Mouse (Mus musculus): Measurements from ENCODE around the gene Fzd7. TPM values are rescaled to one million over a fixed set of nuclear protein-coding genes. Genes with fewer than 3 reads are reported as not detected.
A peak's percentile ranks its signal among the peaks of the same experiment; 100 is the strongest.

Gene Fzd7
- polyA plus RNA-seq (2014; fragmentation: Nextera tagmentation; extraction: Ambion mirVana) = 10.8 and 11.5 TPM in 2 replicates

DNA sequence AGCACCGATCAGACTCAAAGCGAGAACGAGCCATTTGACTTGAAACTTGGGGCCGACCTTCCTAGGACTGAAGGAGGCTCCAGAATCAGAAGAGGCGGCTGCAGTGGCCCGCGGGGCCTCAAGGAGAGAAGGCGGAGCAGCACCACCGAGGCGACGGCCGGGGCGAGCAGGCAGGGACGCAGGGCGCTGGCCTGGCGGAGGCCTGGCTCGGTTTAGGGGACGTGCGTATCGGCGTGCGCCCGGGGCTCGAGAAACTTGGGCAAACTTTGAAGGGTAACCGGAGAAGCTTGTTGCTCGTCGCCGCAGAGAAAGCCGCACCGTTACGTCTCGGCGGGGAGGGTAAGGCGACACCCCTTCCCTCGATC is at the start of gene Fzd7:
Gene Fzd7, plus strand, starts transcription at position 94 of the 365 bp plus-strand sequence.
- peak within 1 kb of the TSS; percentile 75 for H3K9ac ChIP-seq (ENCODE audit: low read length)
- no peaks in the 10 kb centered on the region for H3K9me3 ChIP-seq (ENCODE audit: control insufficient read depth, low read length)
- H3K36me3 ChIP-seq (ENCODE audit: control insufficient read depth, insufficient read depth, low read length) = 0 out of 2 replicates have a peak, but pooled peaks cover 6% of the 10 kb centered on the region
- ATAC-seq (replicated peaks; ENCODE audit: low FRiP score, low TSS enrichment, low read depth) (peak; percentile 36), DNase-seq (ENCODE audit: low spot score) (peak; percentile 92)
- H3K4me1 ChIP-seq (replicated peaks; ENCODE audit: control insufficient read depth, insufficient read depth, low read length) = peaks cover 36% of the 10 kb centered on the region
- H3K4me3 ChIP-seq (ENCODE audit: low read depth, low read length) = peak within 1 kb of the TSS; percentile 72
- H3K27ac ChIP-seq (ENCODE audit: low read depth) = peak within 1 kb of the TSS; percentile 96
- H3K27me3 ChIP-seq (replicated peaks; ENCODE audit: control insufficient read depth, insufficient read depth, low read length) = no peaks in the 10 kb centered on the region
- WGBS = 0% methylated on average over 35 of the region's 35 CpGs
- peak within 1 kb of the TSS; percentile 74 for H3K4me2 ChIP-seq (ENCODE audit: low read length)

DNA sequence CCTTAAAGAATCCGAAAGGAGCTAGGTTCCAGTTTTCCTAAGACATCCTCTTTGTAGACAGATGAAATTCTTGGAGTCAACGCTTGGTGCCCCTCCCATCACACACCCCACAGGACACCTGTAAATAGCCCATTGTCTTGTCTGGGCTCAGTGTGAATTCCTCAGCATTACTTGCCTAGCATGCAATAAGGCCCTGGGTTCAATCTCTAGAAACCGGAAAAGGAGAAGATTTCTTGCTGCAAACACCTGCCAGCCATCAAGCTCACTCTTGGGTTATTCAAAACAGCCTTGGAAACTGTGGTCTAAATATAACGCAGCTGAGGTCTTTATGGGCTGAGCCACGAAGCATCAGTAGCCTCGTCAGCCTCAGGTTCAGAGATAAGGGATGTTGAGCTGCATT is 48.9 kb upstream of the Fzd7 start:
- 63% methylated on average over 6 of the region's 6 CpGs for WGBS
- H3K9ac ChIP-seq (ENCODE audit: low read length) = no peak overlapping the region
- H3K4me1 ChIP-seq (replicated peaks; ENCODE audit: control insufficient read depth, insufficient read depth, low read length) = peaks cover 11% of the 10 kb centered on the region
- no peak overlapping the region for H3K4me3 ChIP-seq (ENCODE audit: low read depth, low read length)
- no peak overlapping the region for H3K27ac ChIP-seq (ENCODE audit: low read depth)
- no peaks in the 10 kb centered on the region for H3K9me3 ChIP-seq (ENCODE audit: control insufficient read depth, low read length)
- H3K4me2 ChIP-seq (ENCODE audit: low read length) = no peak overlapping the region
- no peaks in the 10 kb centered on the region for H3K27me3 ChIP-seq (replicated peaks; ENCODE audit: control insufficient read depth, insufficient read depth, low read length)
- H3K36me3 ChIP-seq (ENCODE audit: control insufficient read depth, insufficient read depth, low read length) = no peaks in the 10 kb centered on the region
- DNase-seq (ENCODE audit: low spot score) (no peak), ATAC-seq (replicated peaks; ENCODE audit: low FRiP score, low TSS enrichment, low read depth) (no peak)

DNA sequence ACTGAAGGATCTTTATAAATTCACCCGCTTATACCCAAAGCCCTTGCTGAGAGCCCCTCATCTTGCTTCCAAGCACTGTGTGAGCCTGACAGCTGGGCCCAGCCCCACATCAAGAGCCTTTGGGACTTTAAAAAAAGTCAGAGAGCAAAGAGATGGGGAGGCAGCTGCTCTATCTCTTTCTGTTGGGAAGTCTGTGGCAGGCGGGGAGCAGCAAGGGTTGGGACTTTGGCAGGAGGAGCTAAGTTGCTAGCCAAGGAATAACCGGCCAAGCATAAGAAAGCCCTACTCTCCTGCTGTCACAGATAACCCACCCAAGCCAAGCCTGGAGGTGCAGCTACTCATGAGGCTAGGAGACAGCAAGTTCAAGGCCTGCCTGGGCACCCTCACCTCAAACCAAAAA is 48.2 kb upstream of the Fzd7 start:
- 49% methylated on average over 3 of the region's 3 CpGs for WGBS
- DNase-seq (ENCODE audit: low spot score) = no peak

DNA sequence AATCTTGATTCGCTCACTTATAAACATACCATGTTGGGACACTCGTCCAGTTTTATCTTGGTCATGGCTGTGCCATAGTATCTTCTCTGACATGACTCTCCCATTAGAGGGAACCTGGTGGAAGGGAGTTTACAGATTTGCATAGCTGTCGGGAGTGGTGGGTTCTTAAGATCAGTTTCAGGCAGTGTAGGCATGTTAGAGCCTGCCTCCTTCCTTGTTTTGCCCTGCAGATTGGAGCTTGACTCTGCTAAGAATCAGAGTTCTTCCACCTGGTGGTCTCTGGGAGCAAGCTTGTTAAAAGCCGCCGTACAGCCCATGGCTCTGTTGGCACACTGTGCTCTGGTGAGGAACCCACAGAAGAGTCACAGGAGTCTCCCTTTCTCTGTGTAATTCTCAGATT is 47.0 kb upstream of the Fzd7 start:
- no peak overlapping the region for H3K4me3 ChIP-seq (ENCODE audit: low read depth, low read length)
- H3K9ac ChIP-seq (ENCODE audit: low read length) = no peak overlapping the region
- ATAC-seq (replicated peaks; ENCODE audit: low FRiP score, low TSS enrichment, low read depth) = no peak
- no peak overlapping the region for H3K27ac ChIP-seq (ENCODE audit: low read depth)
- peaks cover 14% of the 10 kb centered on the region for H3K4me1 ChIP-seq (replicated peaks; ENCODE audit: control insufficient read depth, insufficient read depth, low read length)
- no peaks in the 10 kb centered on the region for H3K9me3 ChIP-seq (ENCODE audit: control insufficient read depth, low read length)
- WGBS = 83% methylated on average over 5 of the region's 5 CpGs
- no peaks in the 10 kb centered on the region for H3K27me3 ChIP-seq (replicated peaks; ENCODE audit: control insufficient read depth, insufficient read depth, low read length)
- no peak for DNase-seq (ENCODE audit: low spot score)
- no peak overlapping the region for H3K4me2 ChIP-seq (ENCODE audit: low read length)
- H3K36me3 ChIP-seq (ENCODE audit: control insufficient read depth, insufficient read depth, low read length) = no peaks in the 10 kb centered on the region

More for the DNA sequence above, 48.2 kb upstream of the Fzd7 start:
- Histone ChIP-seq H3K4me3 (ENCODE audit: low read depth, low read length) (no peak overlapping the region), H3K27ac (ENCODE audit: low read depth) (no peak overlapping the region), H3K4me1 (replicated peaks; ENCODE audit: control insufficient read depth, insufficient read depth, low read length) (peaks cover 14% of the 10 kb centered on the region), H3K9me3 (ENCODE audit: control insufficient read depth, low read length) (no peaks in the 10 kb centered on the region), H3K4me2 (ENCODE audit: low read length) (no peak overlapping the region), H3K9ac (ENCODE audit: low read length) (no peak overlapping the region), H3K27me3 (replicated peaks; ENCODE audit: control insufficient read depth, insufficient read depth, low read length) (no peaks in the 10 kb centered on the region), H3K36me3 (ENCODE audit: control insufficient read depth, insufficient read depth, low read length) (no peaks in the 10 kb centered on the region)
- no peak for ATAC-seq (replicated peaks; ENCODE audit: low FRiP score, low TSS enrichment, low read depth)

DNA sequence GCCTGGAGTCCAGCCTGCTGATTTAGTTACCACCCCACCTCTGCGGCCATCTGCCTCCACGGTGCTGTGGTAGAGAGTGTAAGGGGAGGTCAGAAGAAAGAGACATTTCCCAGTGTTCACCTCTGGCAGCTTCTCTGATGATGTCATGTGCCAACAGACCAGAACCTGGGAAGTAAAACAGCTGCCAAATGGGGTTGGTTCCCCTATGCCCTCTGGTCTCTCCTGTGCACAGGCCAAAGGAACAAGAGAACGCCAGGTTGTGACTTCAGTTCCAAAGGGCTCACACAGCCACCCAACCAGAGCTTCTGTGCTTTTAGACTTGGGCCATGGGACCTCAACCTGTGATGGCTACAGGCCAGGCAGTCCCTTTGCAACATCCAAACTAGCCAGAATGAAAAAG is 45.9 kb upstream of the Fzd7 start:
- WGBS = 80% methylated on average over 3 of the region's 3 CpGs

DNA sequence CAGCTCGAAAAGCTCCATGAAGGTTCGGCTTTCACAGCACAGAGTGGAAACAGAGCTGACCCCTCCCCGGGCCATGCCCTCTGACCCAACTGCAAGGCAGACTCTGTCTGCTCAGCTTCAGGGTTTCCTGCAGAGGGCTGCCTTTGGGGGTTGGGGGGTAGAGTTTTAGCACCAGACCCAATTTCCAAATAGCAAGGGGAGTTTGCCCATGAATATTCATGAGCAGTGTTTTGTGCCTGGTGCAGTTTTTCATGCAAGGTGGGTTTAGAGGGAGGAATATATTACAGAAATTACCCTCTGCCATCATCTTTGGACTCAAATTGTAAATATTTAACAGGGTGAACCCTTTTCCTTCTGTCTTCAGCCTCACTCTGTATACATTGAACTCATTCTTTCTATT is 44.3 kb upstream of the Fzd7 start:
- Histone ChIP-seq H3K4me3 (ENCODE audit: low read depth, low read length) (no peak overlapping the region), H3K27ac (ENCODE audit: low read depth) (peak overlapping the region; percentile 44; the same call in 1 of the 2 replicates), H3K36me3 (ENCODE audit: control insufficient read depth, insufficient read depth, low read length) (no peaks in the 10 kb centered on the region), H3K9ac (ENCODE audit: low read length) (no peak overlapping the region), H3K4me1 (replicated peaks; ENCODE audit: control insufficient read depth, insufficient read depth, low read length) (peaks cover 14% of the 10 kb centered on the region), H3K4me2 (ENCODE audit: low read length) (no peak overlapping the region), H3K27me3 (replicated peaks; ENCODE audit: control insufficient read depth, insufficient read depth, low read length) (no peaks in the 10 kb centered on the region), H3K9me3 (ENCODE audit: control insufficient read depth, low read length) (no peaks in the 10 kb centered on the region)
- 34% methylated on average over 3 of the region's 3 CpGs for WGBS
- DNase-seq (ENCODE audit: low spot score) (no peak), ATAC-seq (replicated peaks; ENCODE audit: low FRiP score, low TSS enrichment, low read depth) (no peak)

More for the DNA sequence above, 45.9 kb upstream of the Fzd7 start:
- peaks cover 14% of the 10 kb centered on the region for H3K4me1 ChIP-seq (replicated peaks; ENCODE audit: control insufficient read depth, insufficient read depth, low read length)
- no peak overlapping the region for H3K27ac ChIP-seq (ENCODE audit: low read depth)
- H3K4me3 ChIP-seq (ENCODE audit: low read depth, low read length) = no peak overlapping the region
- H3K27me3 ChIP-seq (replicated peaks; ENCODE audit: control insufficient read depth, insufficient read depth, low read length) = no peaks in the 10 kb centered on the region
- H3K4me2 ChIP-seq (ENCODE audit: low read length) = no peak overlapping the region
- ATAC-seq (replicated peaks; ENCODE audit: low FRiP score, low TSS enrichment, low read depth) (no peak), DNase-seq (ENCODE audit: low spot score) (no peak)
- H3K9ac ChIP-seq (ENCODE audit: low read length) = no peak overlapping the region
- no peaks in the 10 kb centered on the region for H3K9me3 ChIP-seq (ENCODE audit: control insufficient read depth, low read length)
- no peaks in the 10 kb centered on the region for H3K36me3 ChIP-seq (ENCODE audit: control insufficient read depth, insufficient read depth, low read length)

DNA sequence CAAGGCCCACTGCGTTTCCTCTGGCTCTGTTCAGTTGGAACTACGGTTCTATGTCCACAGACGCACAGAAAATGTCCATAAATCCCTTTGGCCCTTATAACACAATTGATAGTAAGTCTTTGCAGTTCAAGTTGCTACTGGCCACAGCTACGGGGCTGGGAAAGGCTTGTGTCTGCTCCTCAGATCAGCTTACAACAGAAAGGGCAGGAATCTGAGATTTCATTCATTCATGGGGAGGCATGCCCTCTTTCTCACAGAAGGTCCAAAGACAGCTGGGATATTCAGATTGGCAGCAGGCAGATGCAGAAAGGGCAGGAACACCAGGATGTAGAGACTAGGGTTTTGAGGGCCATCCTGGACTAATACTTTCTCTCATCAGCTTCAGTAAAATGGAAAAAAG is 43.9 kb upstream of the Fzd7 start:
- Histone ChIP-seq H3K4me1 (replicated peaks; ENCODE audit: control insufficient read depth, insufficient read depth, low read length) (peaks cover 14% of the 10 kb centered on the region), H3K9me3 (ENCODE audit: control insufficient read depth, low read length) (no peaks in the 10 kb centered on the region), H3K36me3 (ENCODE audit: control insufficient read depth, insufficient read depth, low read length) (no peaks in the 10 kb centered on the region), H3K27ac (ENCODE audit: low read depth) (peak overlapping the region; percentile 44; the same call in 1 of the 2 replicates), H3K4me3 (ENCODE audit: low read depth, low read length) (no peak overlapping the region), H3K4me2 (ENCODE audit: low read length) (no peak overlapping the region), H3K9ac (ENCODE audit: low read length) (no peak overlapping the region), H3K27me3 (replicated peaks; ENCODE audit: control insufficient read depth, insufficient read depth, low read length) (no peaks in the 10 kb centered on the region)
- no peak for ATAC-seq (replicated peaks; ENCODE audit: low FRiP score, low TSS enrichment, low read depth)
- 28% methylated on average over 4 of the region's 4 CpGs for WGBS
- no peak for DNase-seq (ENCODE audit: low spot score)

DNA sequence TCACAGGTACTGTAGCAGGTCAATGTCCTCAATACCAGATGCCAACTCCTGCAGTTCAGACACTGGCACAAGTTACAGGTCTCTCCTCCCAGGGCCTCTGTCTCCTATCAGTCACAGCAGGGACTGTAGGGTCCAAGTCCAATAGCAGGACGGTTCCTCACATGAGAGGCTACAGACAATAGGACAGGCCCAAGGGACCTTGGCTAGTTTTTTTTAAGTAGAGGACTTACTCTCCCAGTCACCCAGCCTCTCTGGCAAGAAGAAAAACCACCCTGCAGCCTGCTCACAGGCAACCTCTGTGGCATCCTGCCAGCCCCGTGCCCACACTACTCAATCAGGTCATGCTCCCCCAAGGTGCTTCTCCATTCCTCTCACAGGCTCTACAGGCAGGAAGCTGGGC is 43.0 kb upstream of the Fzd7 start:
- 69% methylated on average over 2 of the region's 2 CpGs for WGBS
- no peak overlapping the region for H3K27ac ChIP-seq (ENCODE audit: low read depth)
- DNase-seq (ENCODE audit: low spot score) (no peak), ATAC-seq (replicated peaks; ENCODE audit: low FRiP score, low TSS enrichment, low read depth) (no peak)
- no peaks in the 10 kb centered on the region for H3K27me3 ChIP-seq (replicated peaks; ENCODE audit: control insufficient read depth, insufficient read depth, low read length)
- no peak overlapping the region for H3K9ac ChIP-seq (ENCODE audit: low read length)
- no peak overlapping the region for H3K4me3 ChIP-seq (ENCODE audit: low read depth, low read length)
- no peak overlapping the region for H3K4me2 ChIP-seq (ENCODE audit: low read length)
- H3K4me1 ChIP-seq (replicated peaks; ENCODE audit: control insufficient read depth, insufficient read depth, low read length) = peaks cover 14% of the 10 kb centered on the region
- no peaks in the 10 kb centered on the region for H3K36me3 ChIP-seq (ENCODE audit: control insufficient read depth, insufficient read depth, low read length)
- H3K9me3 ChIP-seq (ENCODE audit: control insufficient read depth, low read length) = no peaks in the 10 kb centered on the region

DNA sequence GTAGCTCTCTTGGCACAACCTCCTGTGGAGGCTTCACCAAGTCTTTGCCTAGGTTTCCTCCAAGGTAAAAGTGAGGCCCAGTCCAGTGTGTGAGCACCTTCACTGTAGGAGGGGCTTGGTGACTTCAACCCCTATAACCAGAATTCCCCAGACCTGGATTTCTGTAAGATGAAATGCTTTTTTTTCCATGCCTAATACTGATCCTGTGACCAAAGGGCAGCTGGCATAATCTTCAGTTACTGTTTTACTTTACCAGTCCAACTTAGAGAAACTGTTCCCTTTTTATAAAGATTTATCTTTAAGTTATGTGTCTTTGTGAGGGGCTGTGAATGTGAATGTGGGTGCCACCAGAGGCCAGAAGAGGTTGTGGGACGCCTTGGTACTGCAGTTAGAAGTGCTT is 42.3 kb upstream of the Fzd7 start:
- DNase-seq (ENCODE audit: low spot score) (no peak), ATAC-seq (replicated peaks; ENCODE audit: low FRiP score, low TSS enrichment, low read depth) (no peak)
- no peak overlapping the region for H3K4me3 ChIP-seq (ENCODE audit: low read depth, low read length)
- H3K36me3 ChIP-seq (ENCODE audit: control insufficient read depth, insufficient read depth, low read length) = no peaks in the 10 kb centered on the region
- H3K4me2 ChIP-seq (ENCODE audit: low read length) = no peak overlapping the region
- H3K4me1 ChIP-seq (replicated peaks; ENCODE audit: control insufficient read depth, insufficient read depth, low read length) = peaks cover 11% of the 10 kb centered on the region
- no peaks in the 10 kb centered on the region for H3K27me3 ChIP-seq (replicated peaks; ENCODE audit: control insufficient read depth, insufficient read depth, low read length)
- no peak overlapping the region for H3K9ac ChIP-seq (ENCODE audit: low read length)
- WGBS = 90% methylated on average over 1 of the region's 1 CpGs
- H3K27ac ChIP-seq (ENCODE audit: low read depth) = no peak overlapping the region
- H3K9me3 ChIP-seq (ENCODE audit: control insufficient read depth, low read length) = no peaks in the 10 kb centered on the region

Data from intestine, embryonic 14.5 days (tissue).